Mouse (Mus musculus): ENCODE measurements around the gene Spink8.

- TF ChIP-seq CTCF (IDR thresholded peaks at IDR 0.05; ENCODE audit: borderline replicate concordance, insufficient read depth, low read depth, low read length) (peak; percentile 34; the same call in 1 of the 2 replicates), POLR2A (IDR thresholded peaks at IDR 0.05; ENCODE audit: borderline replicate concordance, insufficient read depth, low read length) (no peak)
Measured at GRCm38 (mm10) chr9:109798051-109798450, 14.0 kb upstream of the Spink8 start.

Data from cerebellum, adult 2 months (tissue).